Mouse (Mus musculus) C2C12 (cell line): ENCODE measurements at regions not wholly inside any gene's neighbourhood (a gene's known extent, or its start where the extent isn't known, plus 50 kb on each side); places are given as distances from the start of the nearest gene placed in this dataset.

Source experiments
- H3K27me3 ChIP-seq: one replicate; pipeline ENCODE4 v1.6.1; 2011; ENCODE audit not compliant: control insufficient read depth, insufficient read depth, insufficient read length
- H3K36me3 ChIP-seq: one replicate; pipeline ENCODE4 v1.6.1; 2011; ENCODE audit not compliant: control insufficient read depth, insufficient read depth
- H3K4me3 ChIP-seq: one replicate; pipeline ENCODE4 v1.5.1; 2011; ENCODE audit warnings: mild to moderate bottlenecking, control low read depth; ENCODE audit not compliant: poor library complexity, insufficient read depth, severe bottlenecking
- H3K79me2 ChIP-seq: one replicate; pipeline ENCODE4 v1.6.1; 2011; ENCODE audit not compliant: control insufficient read depth, insufficient read depth
- H3K79me3 ChIP-seq: one replicate; pipeline ENCODE4 v1.6.1; 2011; ENCODE audit warnings: low read depth, control low read depth
- H3ac ChIP-seq: one replicate; pipeline ENCODE3; 2011; ENCODE audit warnings: low read depth; ENCODE audit not compliant: control insufficient read depth, insufficient read length
- CEBPB ChIP-seq: IDR thresholded peaks from one replicate; pipeline ENCODE4 v1.6.1; 2011; ENCODE audit warnings: low read depth, mild to moderate bottlenecking, control low read depth, moderate library complexity
- CTCF ChIP-seq: IDR thresholded peaks from one replicate; pipeline ENCODE4 v1.5.1; 2011; ENCODE audit not compliant: control insufficient read depth, insufficient read depth, insufficient read length
- FOSL1 ChIP-seq: IDR thresholded peaks from one replicate; pipeline ENCODE4 v1.8.0; 2011; ENCODE audit warnings: mild to moderate bottlenecking, low read length; ENCODE audit not compliant: poor library complexity, insufficient read depth, severe bottlenecking
- MAX ChIP-seq: IDR thresholded peaks from one replicate; pipeline ENCODE4 v1.6.1; 2011; ENCODE audit warnings: mild to moderate bottlenecking, control low read depth
- MYOD1 ChIP-seq: IDR thresholded peaks from one replicate; pipeline ENCODE4 v1.6.1; 2011; ENCODE audit warnings: low read depth; ENCODE audit not compliant: control insufficient read depth, insufficient read length
- MYOG ChIP-seq: IDR thresholded peaks from one replicate; pipeline ENCODE4 v1.6.1; 2011; ENCODE audit not compliant: control insufficient read depth, insufficient read length; ENCODE audit errors: extremely low read depth
- USF1 ChIP-seq: IDR thresholded peaks from one replicate; pipeline ENCODE4 v1.6.1; 2011; ENCODE audit warnings: low read depth, mild to moderate bottlenecking, control low read depth, moderate library complexity

- Histone ChIP-seq H3K4me3 (no peak overlapping the region), H3K79me2 (no peaks in the 10 kb centered on the region), H3K79me3 (no peaks in the 10 kb centered on the region), H3K27me3 (no peaks in the 10 kb centered on the region), H3K36me3 (no peaks in the 10 kb centered on the region), H3ac (no peak overlapping the region)
- no peak for TF ChIP-seq MYOD1
- no peak for TF ChIP-seq FOSL1
- TF ChIP-seq USF1: no peak
- TF ChIP-seq MYOG: no peak
- no peak for TF ChIP-seq MAX
- no peak for TF ChIP-seq CTCF
- no peak for TF ChIP-seq CEBPB
Observed at GRCm38 (mm10) chr11:24473368-24474010, 395.6 kb downstream of the Bcl11a start.

- Histone ChIP-seq H3ac (no peak overlapping the region), H3K4me3 (no peak overlapping the region), H3K79me2 (no peaks in the 10 kb centered on the region), H3K27me3 (no peaks in the 10 kb centered on the region), H3K36me3 (no peaks in the 10 kb centered on the region), H3K79me3 (no peaks in the 10 kb centered on the region)
- TF ChIP-seq MYOD1 (no peak), FOSL1 (no peak), MYOG (no peak), USF1 (no peak), MAX (no peak), CTCF (no peak), CEBPB (no peak)
Observed at GRCm38 (mm10) chr11:24502722-24503424, 425.0 kb downstream of the Bcl11a start.

DNA sequence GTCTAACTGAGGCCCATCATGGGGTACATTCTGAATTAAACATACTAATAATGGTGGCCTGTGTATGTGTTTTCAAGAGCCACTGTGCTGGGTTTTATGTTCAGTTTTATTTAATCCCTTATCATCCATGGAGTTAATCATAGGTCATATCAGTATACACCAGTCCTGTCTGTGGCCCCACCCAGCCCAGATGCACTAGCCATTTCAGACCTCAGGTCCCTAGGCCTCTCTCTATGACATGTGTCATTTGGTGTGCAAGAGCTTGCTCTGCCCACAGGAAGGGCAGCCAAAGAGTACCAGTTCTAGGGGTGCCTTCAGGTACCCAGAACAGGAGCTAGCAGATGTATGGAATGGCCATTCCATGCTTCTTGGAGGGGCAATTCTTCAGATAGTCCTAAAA is 437.7 kb downstream of the Bcl11a start:
- Histone ChIP-seq H3K4me3 (no peak overlapping the region), H3ac (no peak overlapping the region), H3K79me3 (no peaks in the 10 kb centered on the region), H3K79me2 (no peaks in the 10 kb centered on the region), H3K36me3 (no peaks in the 10 kb centered on the region), H3K27me3 (no peaks in the 10 kb centered on the region)
- no peak for TF ChIP-seq MYOD1
- no peak for TF ChIP-seq FOSL1
- no peak for TF ChIP-seq USF1
- no peak for TF ChIP-seq MAX
- no peak for TF ChIP-seq CTCF
- TF ChIP-seq MYOG: no peak
- no peak for TF ChIP-seq CEBPB

GRCm38 (mm10) chr11:24535462-24535861 is 457.6 kb downstream of the Bcl11a start:
- TF ChIP-seq CEBPB (no peak), MYOG (no peak), MYOD1 (no peak), FOSL1 (no peak), CTCF (no peak), MAX (no peak), USF1 (no peak)
- Histone ChIP-seq H3K27me3 (no peaks in the 10 kb centered on the region), H3K4me3 (no peak overlapping the region), H3ac (no peak overlapping the region), H3K36me3 (no peaks in the 10 kb centered on the region), H3K79me3 (no peaks in the 10 kb centered on the region), H3K79me2 (no peaks in the 10 kb centered on the region)

- TF ChIP-seq MAX (no peak), CEBPB (no peak), MYOD1 (no peak), USF1 (no peak), MYOG (no peak), CTCF (no peak), FOSL1 (no peak)
- no peak overlapping the region for H3ac ChIP-seq
Observed at GRCm38 (mm10) chr11:24537721-24538120, 459.9 kb downstream of the Bcl11a start.

DNA sequence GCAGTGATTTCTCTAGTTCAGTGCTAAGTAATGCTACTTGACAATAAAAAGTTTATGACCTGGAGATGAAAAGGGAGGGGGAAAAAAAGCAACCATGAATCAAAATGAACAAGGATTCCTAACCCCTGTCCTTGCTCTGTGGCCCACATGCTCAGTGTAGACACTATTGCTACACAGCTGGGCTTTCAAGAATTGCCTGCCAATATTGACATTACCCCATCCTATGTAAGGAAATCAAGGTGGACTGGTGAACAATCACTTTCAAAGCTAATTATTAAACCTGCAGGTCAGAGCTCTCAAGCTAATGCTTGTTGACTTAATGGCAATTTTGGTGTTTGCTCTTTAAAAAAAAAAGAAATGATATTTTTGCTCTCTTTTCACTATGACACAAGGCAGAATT is 491.8 kb downstream of the Bcl11a start:
- Histone ChIP-seq H3K4me3 (no peak overlapping the region), H3K36me3 (no peaks in the 10 kb centered on the region), H3K79me2 (no peaks in the 10 kb centered on the region), H3K79me3 (no peaks in the 10 kb centered on the region), H3K27me3 (no peaks in the 10 kb centered on the region), H3ac (no peak overlapping the region)
- TF ChIP-seq MYOD1: no peak
- TF ChIP-seq MAX: no peak
- no peak for TF ChIP-seq MYOG
- no peak for TF ChIP-seq CTCF
- TF ChIP-seq FOSL1: no peak
- no peak for TF ChIP-seq CEBPB
- no peak for TF ChIP-seq USF1

More at GRCm38 (mm10) chr11:24537721-24538120, 459.9 kb downstream of the Bcl11a start:
- Histone ChIP-seq H3K27me3 (no peaks in the 10 kb centered on the region), H3K79me3 (no peaks in the 10 kb centered on the region), H3K79me2 (no peaks in the 10 kb centered on the region), H3K36me3 (no peaks in the 10 kb centered on the region), H3K4me3 (no peak overlapping the region)
